Mouse (Mus musculus) urinary bladder, postnatal 4 days (tissue): ENCODE data around the gene Tex2.

Experiments
- DNase-seq, 2 experiments: peaks; one replicate each; pipeline ENCODE4 v3.0.0; 2021 to 2022; ENCODE audit warnings: low spot score in 2 of 2

The Tex2 gene

DNA sequence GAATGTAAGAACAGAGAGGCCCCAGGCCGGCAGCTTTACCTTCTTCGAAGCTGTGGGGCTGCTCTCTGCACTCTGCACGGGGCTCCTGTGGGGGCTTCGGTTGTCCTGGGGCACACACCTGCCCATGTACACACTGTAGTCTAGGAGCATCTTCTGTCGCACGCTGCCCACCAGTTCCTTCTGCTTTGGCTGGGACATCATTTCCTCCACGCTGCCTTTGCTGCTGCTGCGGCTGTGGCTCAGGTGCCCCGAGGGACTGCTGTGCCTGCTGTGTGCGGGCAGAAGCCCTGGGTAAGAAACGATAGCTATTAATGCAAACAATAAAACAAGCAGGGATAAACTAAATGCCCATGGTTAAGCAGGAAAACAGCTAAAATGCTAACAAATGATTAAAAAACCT is 69.1 kb downstream of the Tex2 start:
- no peak for DNase-seq

DNA sequence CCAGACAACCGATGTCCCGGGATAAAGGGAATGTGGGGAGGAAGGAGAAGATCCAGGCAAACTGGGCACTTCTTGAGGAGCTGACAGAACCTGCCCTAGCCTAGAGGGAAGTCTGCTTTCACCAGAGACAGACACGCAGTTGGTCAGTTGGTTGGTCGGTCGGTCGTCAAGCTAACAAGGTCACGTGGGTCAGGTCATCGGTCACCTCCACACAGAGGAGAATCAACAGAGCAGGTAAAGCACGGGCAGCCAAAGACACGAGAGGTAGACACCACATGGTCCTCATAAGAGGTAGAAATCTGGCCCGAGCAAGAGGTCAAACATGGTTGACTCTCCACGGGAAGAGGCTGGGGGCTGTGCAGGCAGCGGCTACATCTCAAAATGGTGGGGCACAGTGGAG is 70.2 kb downstream of the Tex2 start:
- DNase-seq: no peak

GRCm38 (mm10) chr11:106542385-106542784 is 70.8 kb downstream of the Tex2 start:
- no peak for DNase-seq

GRCm38 (mm10) chr11:106540506-106541268 is 72.5 kb downstream of the Tex2 start:
- no peak for DNase-seq

GRCm38 (mm10) chr11:106536253-106536912 is 76.8 kb downstream of the Tex2 start:
- no peak for DNase-seq

- no peak for DNase-seq
Observed at GRCm38 (mm10) chr11:106535660-106536252, 77.5 kb downstream of the Tex2 start.

- no peak for DNase-seq
Observed at GRCm38 (mm10) chr11:106532248-106532790, 80.9 kb downstream of the Tex2 start.

DNA sequence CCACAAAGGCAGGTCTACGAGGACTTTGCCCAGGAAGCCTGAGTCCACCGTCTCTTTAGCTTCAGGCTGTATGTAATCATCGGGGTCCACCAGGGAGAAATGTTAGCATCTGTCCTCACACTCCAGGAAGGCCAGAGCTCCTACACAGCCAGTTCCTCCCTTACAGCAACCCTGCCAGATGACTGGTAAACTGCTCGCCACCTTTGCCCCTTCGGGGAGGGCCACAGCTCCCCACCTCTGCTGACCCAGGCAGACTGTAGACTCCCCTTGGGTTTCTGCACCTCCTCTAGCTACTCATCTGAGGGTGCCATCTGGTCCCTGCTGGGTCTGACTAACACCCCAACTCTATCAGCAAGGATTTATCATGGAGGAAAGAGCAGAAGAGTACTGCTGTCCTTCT is 83.4 kb downstream of the Tex2 start:
- DNase-seq: no peak

- no peak for DNase-seq
Observed at GRCm38 (mm10) chr11:106529113-106529512, 84.1 kb downstream of the Tex2 start.

DNA sequence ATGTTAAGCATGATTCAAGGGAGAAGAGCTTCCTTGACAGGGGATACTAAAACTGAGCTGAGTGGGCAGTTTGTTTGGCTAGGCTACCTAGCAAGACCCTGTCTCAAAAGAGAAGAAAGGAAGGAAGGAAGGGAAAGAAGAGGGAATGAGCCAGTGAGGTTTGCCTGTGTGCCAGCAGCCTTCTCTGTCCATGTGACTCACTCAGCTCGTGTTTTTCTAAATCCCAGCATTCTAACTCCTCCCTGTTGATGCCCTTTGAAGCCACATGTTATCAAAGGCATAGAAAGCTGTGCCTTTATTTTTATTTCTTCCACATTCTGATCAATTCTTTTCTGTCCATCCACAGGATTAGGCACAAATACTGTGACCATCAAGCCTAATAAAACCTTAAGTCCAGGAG is 85.3 kb downstream of the Tex2 start:
- DNase-seq: no peak

DNA sequence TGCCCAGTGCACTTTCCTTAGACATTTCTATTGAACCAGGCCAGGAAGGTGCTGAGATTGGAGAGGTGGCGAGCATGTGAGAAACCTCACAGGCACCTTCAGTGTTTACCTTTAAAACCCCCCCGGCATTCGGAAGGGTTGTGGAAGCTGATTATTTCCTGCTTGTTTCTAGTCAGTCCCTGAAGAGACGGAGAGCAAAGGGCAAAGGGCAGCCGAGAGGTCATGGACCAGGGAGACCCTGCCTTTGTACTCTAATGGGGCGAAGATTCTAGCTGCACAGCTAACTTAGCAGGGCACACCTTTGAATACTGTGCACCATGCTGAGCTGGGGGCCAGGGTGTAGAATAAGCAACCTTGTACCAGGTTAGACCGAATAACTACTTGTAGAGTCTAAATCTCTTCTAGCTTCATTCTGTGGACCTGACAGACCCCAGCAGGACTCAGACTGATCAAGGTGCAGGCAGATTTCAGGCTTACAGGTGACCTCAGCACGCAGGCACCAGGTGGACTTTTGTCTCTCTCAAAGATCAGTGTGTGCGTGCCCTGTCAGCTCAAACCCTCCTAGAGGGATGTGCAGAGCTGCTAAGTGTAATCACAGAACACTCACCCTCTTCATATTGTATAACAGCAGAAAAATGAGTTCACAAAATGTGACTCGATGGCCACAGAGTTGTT is 85.9 kb downstream of the Tex2 start:
- DNase-seq: no peak

DNA sequence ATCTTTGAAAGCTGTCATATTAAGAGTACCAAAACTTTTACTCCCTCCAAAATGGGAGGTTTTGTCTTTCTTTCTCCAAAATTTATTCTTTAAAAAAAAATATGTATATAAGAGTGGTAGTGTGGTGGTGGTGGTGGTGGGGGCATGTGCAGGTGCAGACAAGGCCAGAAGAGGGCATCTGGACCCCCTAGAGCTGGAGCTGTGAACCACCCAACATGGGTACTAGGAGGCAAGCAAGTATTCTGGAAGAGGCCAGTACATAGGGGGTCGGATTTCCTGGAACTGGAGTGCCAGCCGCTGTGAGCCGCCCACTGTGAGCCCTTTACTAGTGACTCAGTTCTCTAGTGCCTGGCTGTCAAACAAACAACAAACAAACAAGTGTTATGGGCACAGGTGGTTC is 90.7 kb downstream of the Tex2 start:
- DNase-seq: no peak

GRCm38 (mm10) chr11:106521612-106522011 is 91.6 kb downstream of the Tex2 start:
- no peak for DNase-seq

DNA sequence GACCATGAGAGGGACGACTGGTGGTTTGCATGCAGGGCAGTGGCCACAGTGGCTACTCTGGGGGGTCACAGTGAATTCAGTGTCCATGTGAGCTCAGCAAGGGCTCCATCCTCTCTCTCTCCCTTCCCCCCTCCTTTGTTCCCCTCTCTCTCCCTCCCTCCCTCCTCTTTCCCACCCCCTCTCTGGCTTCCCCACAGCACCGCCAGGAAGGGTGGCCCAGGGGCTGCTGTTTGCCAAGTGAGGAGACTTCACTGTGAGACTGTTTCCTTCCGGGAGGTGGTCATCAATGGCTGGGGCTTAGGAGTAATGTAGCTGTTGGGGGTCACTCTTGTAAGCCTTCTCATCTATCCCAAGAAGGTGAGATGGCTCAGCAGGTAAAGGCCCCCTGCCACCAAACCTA is 92.8 kb downstream of the Tex2 start:
- no peak for DNase-seq

- DNase-seq: no peak
Observed at GRCm38 (mm10) chr11:106519519-106519918, 93.7 kb downstream of the Tex2 start.

- DNase-seq: no peak
Observed at GRCm38 (mm10) chr11:106518391-106518790, 94.8 kb downstream of the Tex2 start.

GRCm38 (mm10) chr11:106515079-106515745 is 98.0 kb downstream of the Tex2 start:
- DNase-seq: no peak

DNA sequence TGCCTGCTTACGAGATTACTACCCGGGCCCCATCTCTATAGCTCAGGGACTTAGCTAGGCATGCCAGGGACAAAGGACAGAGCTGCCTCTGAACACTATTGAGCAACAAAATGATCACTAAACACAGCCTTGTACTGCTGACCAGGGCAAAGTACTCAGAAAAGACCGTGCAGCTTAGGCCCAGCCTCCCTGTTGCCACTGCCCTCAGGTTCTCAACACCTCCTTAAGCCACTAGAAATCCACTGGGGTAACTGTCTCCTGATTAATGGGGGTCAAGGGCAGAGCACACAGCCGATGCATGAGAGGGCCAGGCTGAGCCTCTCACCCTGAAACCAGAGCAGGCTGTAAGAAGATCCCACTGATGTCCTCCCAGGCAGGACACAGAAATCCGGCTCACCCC is 98.8 kb downstream of the Tex2 start:
- no peak for DNase-seq

- peak in 1 of 2 experiments; percentile 57 for DNase-seq
Observed at GRCm38 (mm10) chr11:106513166-106513565, 100.1 kb downstream of the Tex2 start.

- DNase-seq: no peak
Observed at GRCm38 (mm10) chr11:106512006-106512390, 101.2 kb downstream of the Tex2 start.

GRCm38 (mm10) chr11:106511236-106512005 is 101.8 kb downstream of the Tex2 start:
- no peak for DNase-seq
